Mouse (Mus musculus) midbrain, postnatal 0 days (tissue): ENCODE measurements around the gene Mdk. TPM values are rescaled to one million over a fixed set of nuclear protein-coding genes. Genes with fewer than 3 reads are reported as not detected.

Experiments
- ATAC-seq: fragments of 200-750 bp; cut with Nextera tagmentation; 2 replicates; pipeline ENCODE4 v1.8.0; 2017; ENCODE audit warnings: moderate number of reproducible peaks, mild to moderate bottlenecking, moderate TSS enrichment, moderate library complexity; ENCODE audit not compliant: low FRiP score
- DNase-seq: peaks from one replicate; pipeline ENCODE4 v3.0.0-alpha.2; 2015; ENCODE audit warnings: low spot score
- H3K27ac ChIP-seq: fragments of 300-500 bp; sonication (generic); 2 replicates; pipeline ENCODE4 v1.5.1; 2014; ENCODE audit warnings: low read depth, mild to moderate bottlenecking, low read length, mixed read lengths
- H3K27me3 ChIP-seq: fragments of 300-500 bp; sonication (generic); 2 replicates; pipeline ENCODE4 v1.6.1; 2014; ENCODE audit warnings: low read length, control low read depth, mixed read lengths; ENCODE audit not compliant: insufficient read depth
- H3K36me3 ChIP-seq: fragments of 300-500 bp; sonication (generic); 2 replicates; pipeline ENCODE4 v1.6.1; 2014; ENCODE audit warnings: low read length, control low read depth, mixed read lengths; ENCODE audit not compliant: insufficient read depth
- H3K4me1 ChIP-seq: fragments of 300-500 bp; sonication (generic); 2 replicates; pipeline ENCODE4 v1.6.1; 2014; ENCODE audit warnings: mild to moderate bottlenecking, control low read depth, antibody characterized with exemption, low read length, mixed read lengths; ENCODE audit not compliant: insufficient read depth
- H3K4me2 ChIP-seq: fragments of 300-500 bp; sonication (generic); 2 replicates; pipeline ENCODE4 v1.6.1; 2014; ENCODE audit warnings: low read depth, mild to moderate bottlenecking, low read length, mixed read lengths; ENCODE audit not compliant: poor library complexity, severe bottlenecking
- H3K4me3 ChIP-seq: fragments of 300-500 bp; sonication (generic); 2 replicates; pipeline ENCODE4 v1.5.1; 2014; ENCODE audit warnings: low read depth, mild to moderate bottlenecking, low read length, moderate library complexity
- H3K9ac ChIP-seq: fragments of 300-500 bp; sonication (generic); replicated peaks from 2 replicates; pipeline ENCODE4 v1.6.1; 2014; ENCODE audit warnings: mild to moderate bottlenecking, low read length, moderate library complexity, mixed read lengths; ENCODE audit not compliant: poor library complexity, severe bottlenecking
- H3K9me3 ChIP-seq: fragments of 300-500 bp; sonication (generic); 2 replicates; pipeline ENCODE4 v1.6.1; 2016; ENCODE audit warnings: low read length, control low read depth
- CTCF ChIP-seq: IDR thresholded peaks from 2 replicates; pipeline ENCODE4 v1.5.1; 2016; ENCODE audit warnings: antibody characterized with exemption, mild to moderate bottlenecking
- WGBS: fragments of 180-500 bp; shearing (Covaris S2); extraction: QIAGEN DNeasy Blood & Tissue Kit; methylation state at CpG from one replicate; pipeline ENCODE4 v1.1.7; 2014; 5-methylcytosine and 5-hydroxymethylcytosine counted together
- polyA plus RNA-seq: library from polyadenylated mRNA; unstranded; fragments of >200 nt; fragmentation: Nextera tagmentation; extraction: Ambion mirVana; gene quantifications from 2 replicates; pipeline ENCODE4 v1.2.1, GENCODE M21; 2015
- total RNA-seq: library from RNA; depleted of rRNA; stranded (reverse); fragments of >200 nt; gene quantifications from 2 replicates; pipeline ENCODE4 v1.2.3, GENCODE M21; 2014

Gene Mdk
- total and polyA plus RNA-seq, 2 experiments from 2014 or later = 39.0 to 71.4 TPM

DNA sequence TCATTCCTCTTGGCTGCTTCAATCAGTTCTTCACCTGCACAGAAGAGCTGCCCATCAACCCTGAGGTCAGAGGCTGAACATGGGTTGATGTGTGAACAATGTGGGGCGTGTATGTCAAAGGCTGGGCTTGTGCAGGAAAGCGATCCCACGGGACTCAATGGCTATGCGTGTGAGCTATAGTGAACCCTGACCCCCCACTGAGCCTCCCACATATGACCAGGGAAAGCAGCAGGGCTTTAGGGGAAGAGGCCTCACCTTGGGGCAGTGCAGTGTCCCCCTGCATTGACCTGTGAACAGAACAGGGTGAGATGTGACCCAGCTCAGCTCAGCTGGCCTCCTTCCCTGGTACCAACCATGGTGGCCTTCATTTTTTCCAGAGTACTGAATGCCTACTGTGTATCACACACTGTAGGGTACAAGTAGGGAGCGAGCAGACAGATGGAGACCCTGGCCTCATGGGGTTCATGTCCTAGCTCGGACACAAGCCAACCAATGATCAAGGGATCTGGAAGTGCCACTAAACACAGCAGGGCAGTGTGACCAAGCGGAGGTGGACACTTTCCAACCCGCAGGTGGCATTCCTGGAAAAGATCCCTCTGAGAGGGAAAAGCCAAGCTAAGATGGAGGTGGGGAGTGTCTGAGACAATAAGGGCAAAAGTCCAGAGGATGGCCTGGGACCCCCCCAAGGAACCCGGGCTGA, 2.9 kb upstream of the Mdk start:
- Histone ChIP-seq H3K27ac (no peak overlapping the region), H3K4me1 (no peaks in the 10 kb centered on the region; the same call in 1 of the 2 replicates), H3K9me3 (no peaks in the 10 kb centered on the region), H3K27me3 (0 out of 2 replicates have a peak, but pooled peaks cover 3% of the 10 kb centered on the region), H3K36me3 (peaks cover 43% of the 10 kb centered on the region), H3K9ac (no peak overlapping the region), H3K4me3 (no peak overlapping the region), H3K4me2 (no peak overlapping the region)
- WGBS = 87% methylated on average over 9 of the region's 9 CpGs
- no peak for ATAC-seq
- TF ChIP-seq CTCF = no peak
- no peak for DNase-seq

DNA sequence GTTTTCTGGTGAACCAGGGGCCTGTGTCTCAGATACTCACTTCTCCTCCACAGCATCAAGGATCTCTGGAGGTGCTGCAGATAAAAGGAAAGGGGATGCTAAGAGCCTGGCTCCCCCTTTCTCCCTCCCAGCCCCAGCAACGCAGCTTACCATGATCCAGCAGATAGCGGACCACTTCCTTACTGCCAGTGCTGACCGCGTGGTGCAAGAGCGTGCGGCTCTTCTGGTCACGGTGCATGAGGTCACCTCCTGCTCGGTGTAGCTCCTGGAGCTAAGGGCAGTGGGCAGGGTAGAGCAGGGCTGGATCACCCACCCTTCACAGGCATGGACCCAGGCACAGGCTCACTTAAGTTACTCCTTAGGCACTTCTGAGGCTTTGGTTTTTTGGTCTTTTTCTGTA, 1.9 kb upstream of the Mdk start:
- no peaks in the 10 kb centered on the region for H3K9me3 ChIP-seq
- no peak overlapping the region for H3K4me2 ChIP-seq
- H3K9ac ChIP-seq = no peak overlapping the region
- ATAC-seq (no peak), DNase-seq (no peak)
- 0 out of 2 replicates have a peak, but pooled peaks cover 3% of the 10 kb centered on the region for H3K27me3 ChIP-seq
- H3K4me1 ChIP-seq = no peaks in the 10 kb centered on the region; the same call in 1 of the 2 replicates
- no peak for TF ChIP-seq CTCF
- no peak overlapping the region for H3K4me3 ChIP-seq
- H3K27ac ChIP-seq = no peak overlapping the region
- H3K36me3 ChIP-seq = peaks cover 33% of the 10 kb centered on the region
- 60% methylated on average over 6 of the region's 8 CpGs for WGBS

DNA sequence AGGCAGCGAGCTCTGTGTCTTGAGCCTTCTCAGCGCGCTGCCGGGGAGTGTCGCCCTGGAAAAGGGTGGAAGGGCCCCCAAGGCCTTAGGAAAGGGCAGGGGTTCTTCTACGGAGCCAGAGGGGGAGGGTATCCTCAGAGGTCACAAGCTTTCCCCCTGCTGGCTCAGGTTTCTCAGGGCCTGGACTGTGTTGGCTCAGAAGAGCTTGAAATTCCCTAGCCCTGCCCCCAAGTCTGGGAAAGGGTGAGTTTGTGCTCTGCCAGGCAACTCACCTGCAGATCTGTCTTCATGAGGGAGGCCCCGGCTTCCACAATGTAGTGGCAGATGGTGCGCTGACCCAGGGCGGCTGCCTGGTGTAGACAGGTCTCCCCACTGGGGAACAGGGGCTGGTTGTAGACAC, 1.4 kb upstream of the Mdk start:
- 53% methylated on average over 9 of the region's 9 CpGs for WGBS
- no peaks in the 10 kb centered on the region for H3K9me3 ChIP-seq
- H3K4me3 ChIP-seq = no peak overlapping the region
- ATAC-seq = no peak
- H3K27me3 ChIP-seq = 0 out of 2 replicates have a peak, but pooled peaks cover 3% of the 10 kb centered on the region
- H3K27ac ChIP-seq = no peak overlapping the region
- peaks cover 30% of the 10 kb centered on the region for H3K36me3 ChIP-seq
- no peak overlapping the region for H3K9ac ChIP-seq
- no peak overlapping the region for H3K4me2 ChIP-seq
- no peaks in the 10 kb centered on the region; the same call in 1 of the 2 replicates for H3K4me1 ChIP-seq
- no peak for DNase-seq
- no peak for TF ChIP-seq CTCF

DNA sequence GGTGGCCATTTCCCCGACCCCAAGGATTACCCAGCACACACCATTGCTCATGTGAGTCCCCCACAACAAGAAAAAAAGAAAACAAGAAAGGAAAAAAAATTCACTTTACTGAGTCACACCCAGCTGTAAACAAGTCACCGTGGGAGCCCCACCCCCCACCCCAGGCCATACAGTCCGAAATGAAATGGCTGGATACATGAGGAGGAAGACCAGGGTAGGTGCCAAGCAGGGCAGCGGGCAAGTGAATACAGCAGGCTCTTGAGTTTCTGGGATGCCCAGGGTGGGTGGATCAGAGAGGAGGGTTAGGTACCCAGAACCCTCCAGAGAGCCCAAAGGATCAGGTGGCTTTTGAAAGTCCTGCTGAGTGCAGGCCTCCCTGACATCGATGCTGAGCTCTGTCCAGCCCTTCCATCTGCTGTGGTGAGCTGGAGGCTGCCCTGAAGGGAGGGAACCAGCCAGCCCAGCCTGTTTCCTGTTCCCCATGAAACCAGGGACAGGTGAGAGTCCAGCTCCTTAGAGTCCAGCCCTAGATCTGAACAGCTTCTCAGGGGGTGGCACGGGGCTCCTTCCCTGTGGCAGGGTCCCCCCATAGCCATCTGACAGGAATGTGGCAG, 747 bp upstream of the Mdk start:
- 22% methylated on average over 6 of the region's 6 CpGs for WGBS
- Histone ChIP-seq H3K27ac (no peak overlapping the region), H3K36me3 (peaks cover 24% of the 10 kb centered on the region), H3K4me1 (no peaks in the 10 kb centered on the region; the same call in 1 of the 2 replicates), H3K4me2 (no peak overlapping the region), H3K27me3 (0 out of 2 replicates have a peak, but pooled peaks cover 3% of the 10 kb centered on the region), H3K4me3 (no peak overlapping the region), H3K9ac (no peak overlapping the region), H3K9me3 (no peaks in the 10 kb centered on the region)
- DNase-seq (no peak), ATAC-seq (no peak)
- no peak for TF ChIP-seq CTCF

DNA sequence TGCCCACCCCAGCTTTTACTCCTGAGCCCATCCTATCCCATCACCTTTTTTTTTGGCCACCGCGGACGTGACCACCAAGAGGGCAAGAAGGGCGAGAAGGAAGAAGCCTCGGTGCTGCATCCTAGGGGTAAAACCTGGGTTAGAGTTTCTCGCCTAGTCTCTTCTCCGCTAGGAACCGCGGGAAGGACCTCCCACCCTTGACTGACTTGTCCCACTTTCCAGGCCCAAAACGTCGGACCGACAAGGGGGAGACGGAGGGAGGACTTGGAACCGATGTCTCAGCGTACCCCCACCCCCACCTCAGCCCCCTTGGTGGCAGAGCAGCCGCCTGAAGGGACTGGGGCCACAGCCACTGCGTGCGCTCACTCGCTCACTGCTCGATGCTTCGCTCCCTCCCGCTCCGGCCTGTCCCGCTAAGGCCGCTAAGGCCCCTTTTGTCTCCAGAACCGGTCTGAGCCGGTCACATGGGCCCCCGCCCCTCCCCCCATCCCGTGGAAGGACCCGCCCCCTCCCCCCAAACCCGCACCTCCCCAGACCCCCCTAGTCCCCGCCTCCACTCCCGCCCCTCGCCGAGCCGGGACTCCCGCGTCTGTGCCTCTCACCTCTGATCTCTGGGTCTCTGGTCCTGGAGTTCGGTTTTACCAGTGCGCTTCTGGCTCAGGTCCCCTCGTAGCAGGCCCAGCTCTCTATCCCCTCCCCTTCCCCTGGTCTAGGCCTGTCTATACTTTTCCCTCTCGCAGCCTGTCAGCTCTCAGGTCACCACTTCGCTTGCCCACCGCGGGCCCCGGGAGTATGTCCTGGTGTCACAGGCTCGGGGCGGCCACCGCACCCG, 553 bp downstream of the Mdk start:
- 0 out of 2 replicates have a peak, but pooled peaks cover 3% of the 10 kb centered on the region for H3K27me3 ChIP-seq
- 4% methylated on average over 43 of the region's 50 CpGs for WGBS
- H3K9ac ChIP-seq = peak overlapping the region; percentile 46
- TF ChIP-seq CTCF = no peak
- peak overlapping the region; percentile 32; the same call in 1 of the 2 replicates for H3K27ac ChIP-seq
- no peaks in the 10 kb centered on the region for H3K9me3 ChIP-seq
- no peaks in the 10 kb centered on the region; the same call in 1 of the 2 replicates for H3K4me1 ChIP-seq
- DNase-seq = peak; percentile 57
- peak overlapping the region; percentile 55 for H3K4me2 ChIP-seq
- H3K36me3 ChIP-seq = peaks cover 13% of the 10 kb centered on the region
- H3K4me3 ChIP-seq = peak overlapping the region; percentile 34
- ATAC-seq = peak; percentile 70
